Mouse (Mus musculus) E14TG2a.4 (cell line): Measurements from ENCODE around the gene Cracr2a.
"Not testable (repeated sequence)": the region's sequence is repeated elsewhere in the genome, so short reads cannot be mapped to it uniquely, and the experiment has no call there.

Experiments used
- H3K27me3 ChIP-seq: 2 replicates; pipeline ENCODE4 v1.6.1; 2014; ENCODE audit warnings: low read length, control low read depth; ENCODE audit not compliant: insufficient read depth
- H3K36me3 ChIP-seq: 2 replicates; pipeline ENCODE4 v1.6.1; 2014; ENCODE audit warnings: low read length, control low read depth; ENCODE audit not compliant: insufficient read depth
- H3K4me1 ChIP-seq: replicated peaks from 2 replicates; pipeline ENCODE4 v1.6.1; 2014; ENCODE audit warnings: low read depth, low read length, control low read depth
- H3K4me3 ChIP-seq: replicated peaks from 2 replicates; pipeline ENCODE4 v1.5.1; 2014; ENCODE audit warnings: mild to moderate bottlenecking, low read length
- H3K9me3 ChIP-seq: 2 replicates; pipeline ENCODE4 v1.6.1; 2014; ENCODE audit warnings: low read length, control low read depth
- CTCF ChIP-seq: conservative IDR thresholded peaks from 2 replicates; pipeline ENCODE4 v1.5.1; 2014; ENCODE audit warnings: low read length
- NANOG ChIP-seq: IDR thresholded peaks from 2 replicates; pipeline ENCODE4 v1.6.1; 2014; ENCODE audit warnings: borderline replicate concordance, low read length, mixed read lengths
- POU5F1 ChIP-seq: IDR thresholded peaks from 2 replicates; pipeline ENCODE4 v1.6.1; 2014; ENCODE audit warnings: low read length, borderline replicate concordance

Gene Cracr2a

GRCm38 (mm10) chr6:127561231-127562020 is at the start of gene Cracr2a:
TSS of gene Cracr2a (plus strand) at chr6:127561338.
- Histone ChIP-seq H3K27me3 (peaks cover 43% of the 10 kb centered on the region), H3K4me1 (peaks cover 10% of the 10 kb centered on the region), H3K36me3 (no peaks in the 10 kb centered on the region), H3K9me3 (0 out of 2 replicates have a peak, but pooled peaks cover 5% of the 10 kb centered on the region), H3K4me3 (peak within 1 kb of the TSS; percentile 78)
- peak; percentile 40 for TF ChIP-seq CTCF
- TF ChIP-seq NANOG: no peak

GRCm38 (mm10) chr6:127513776-127514175 is 47.4 kb upstream of the Cracr2a start:
- not testable (repeated sequence) for H3K36me3 ChIP-seq, H3K27me3 ChIP-seq, H3K4me3 ChIP-seq, H3K4me1 ChIP-seq
- peaks cover 17% of the 10 kb centered on the region for H3K9me3 ChIP-seq

GRCm38 (mm10) chr6:127521176-127521575 is 40.0 kb upstream of the Cracr2a start:
- 0 out of 2 replicates have a peak, but pooled peaks cover 9% of the 10 kb centered on the region for H3K27me3 ChIP-seq
- H3K4me1 ChIP-seq: no peaks in the 10 kb centered on the region
- H3K4me3 ChIP-seq: no peak overlapping the region
- peaks cover 5% of the 10 kb centered on the region for H3K36me3 ChIP-seq
- TF ChIP-seq NANOG: no peak
- TF ChIP-seq CTCF: no peak
- no peak for TF ChIP-seq POU5F1
- peaks cover 13% of the 10 kb centered on the region for H3K9me3 ChIP-seq

DNA sequence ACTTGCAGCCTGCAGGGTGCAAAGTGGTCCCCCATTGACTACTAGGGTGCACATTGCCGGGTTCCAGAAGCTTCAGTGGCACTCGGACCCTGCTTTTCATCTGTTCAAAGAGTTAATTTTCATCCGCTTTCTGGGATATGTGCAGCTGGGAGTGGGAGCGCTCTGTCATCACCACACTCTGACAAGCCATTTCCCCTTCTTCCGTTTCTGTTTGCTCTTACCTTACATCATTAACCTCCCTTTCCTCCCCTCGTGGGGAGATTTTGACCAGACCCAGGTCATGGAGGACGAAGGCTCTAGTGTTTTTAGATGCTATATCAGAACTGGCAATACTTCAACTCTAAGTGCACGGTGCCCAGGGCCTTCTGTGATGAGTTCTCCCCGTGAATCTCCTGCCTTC is 38.8 kb upstream of the Cracr2a start:
- Histone ChIP-seq H3K4me1 (no peaks in the 10 kb centered on the region), H3K27me3 (0 out of 2 replicates have a peak, but pooled peaks cover 12% of the 10 kb centered on the region), H3K4me3 (no peak overlapping the region), H3K9me3 (peaks cover 13% of the 10 kb centered on the region), H3K36me3 (peaks cover 5% of the 10 kb centered on the region)
- no peak for TF ChIP-seq NANOG
- TF ChIP-seq CTCF: no peak
- TF ChIP-seq POU5F1: no peak

- H3K27me3 ChIP-seq: peaks cover 15% of the 10 kb centered on the region; the same call in 1 of the 2 replicates
- H3K36me3 ChIP-seq: peaks cover 5% of the 10 kb centered on the region
- H3K4me1 ChIP-seq: peaks cover 1% of the 10 kb centered on the region; the same call in 1 of the 2 replicates
- TF ChIP-seq POU5F1 (no peak), NANOG (no peak), CTCF (peak; percentile 70)
- H3K4me3 ChIP-seq: no peak overlapping the region
- peaks cover 13% of the 10 kb centered on the region for H3K9me3 ChIP-seq
Measured at GRCm38 (mm10) chr6:127524442-127524841, 36.7 kb upstream of the Cracr2a start.

DNA sequence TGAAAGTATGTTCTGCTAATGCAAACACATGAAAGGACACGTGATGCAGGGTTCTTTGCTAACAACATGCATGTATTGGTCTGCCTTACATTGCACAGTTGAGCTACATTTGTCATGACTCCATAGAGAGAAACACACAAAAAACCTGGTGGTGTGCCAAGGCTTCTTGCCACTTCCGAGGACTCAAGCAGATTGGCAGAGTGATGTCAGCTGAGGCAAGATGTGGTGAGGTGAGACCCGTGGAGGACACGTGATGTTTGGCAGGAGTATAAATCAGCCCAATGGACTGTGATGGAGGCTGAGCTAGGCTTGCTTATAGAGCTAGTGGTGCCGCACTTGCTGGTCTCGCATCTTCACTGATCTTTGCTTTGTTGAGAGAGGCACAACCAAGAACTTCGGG is 32.5 kb upstream of the Cracr2a start:
- no peaks in the 10 kb centered on the region for H3K36me3 ChIP-seq
- peaks cover 17% of the 10 kb centered on the region; the same call in 1 of the 2 replicates for H3K27me3 ChIP-seq
- H3K4me1 ChIP-seq: peaks cover 3% of the 10 kb centered on the region; the same call in 1 of the 2 replicates
- no peaks in the 10 kb centered on the region for H3K9me3 ChIP-seq
- TF ChIP-seq NANOG: no peak
- TF ChIP-seq POU5F1: no peak
- TF ChIP-seq CTCF: no peak
- no peak overlapping the region for H3K4me3 ChIP-seq

DNA sequence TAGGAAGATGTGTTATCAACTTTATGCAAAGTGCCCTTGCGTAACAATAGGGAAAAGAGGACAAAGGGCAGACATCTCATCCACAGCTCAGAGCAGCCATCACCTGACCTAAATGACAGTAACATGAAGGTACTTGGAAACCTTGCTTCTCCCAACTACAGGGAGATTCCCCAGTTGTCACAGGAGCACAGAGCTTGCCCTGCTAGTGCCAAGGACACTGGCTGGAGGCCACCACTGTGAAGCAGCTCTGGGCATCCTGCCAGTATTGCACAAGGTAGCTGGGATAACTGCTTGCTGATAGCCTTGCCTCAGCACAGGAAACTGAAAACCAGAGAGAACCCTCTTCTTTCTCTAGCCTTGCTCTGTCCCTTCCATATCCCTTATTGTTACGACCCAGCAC is 31.7 kb upstream of the Cracr2a start:
- no peaks in the 10 kb centered on the region for H3K9me3 ChIP-seq
- peaks cover 3% of the 10 kb centered on the region; the same call in 1 of the 2 replicates for H3K4me1 ChIP-seq
- H3K36me3 ChIP-seq: no peaks in the 10 kb centered on the region
- H3K27me3 ChIP-seq: peaks cover 17% of the 10 kb centered on the region; the same call in 1 of the 2 replicates
- no peak for TF ChIP-seq NANOG
- TF ChIP-seq POU5F1: no peak
- no peak for TF ChIP-seq CTCF
- H3K4me3 ChIP-seq: no peak overlapping the region

DNA sequence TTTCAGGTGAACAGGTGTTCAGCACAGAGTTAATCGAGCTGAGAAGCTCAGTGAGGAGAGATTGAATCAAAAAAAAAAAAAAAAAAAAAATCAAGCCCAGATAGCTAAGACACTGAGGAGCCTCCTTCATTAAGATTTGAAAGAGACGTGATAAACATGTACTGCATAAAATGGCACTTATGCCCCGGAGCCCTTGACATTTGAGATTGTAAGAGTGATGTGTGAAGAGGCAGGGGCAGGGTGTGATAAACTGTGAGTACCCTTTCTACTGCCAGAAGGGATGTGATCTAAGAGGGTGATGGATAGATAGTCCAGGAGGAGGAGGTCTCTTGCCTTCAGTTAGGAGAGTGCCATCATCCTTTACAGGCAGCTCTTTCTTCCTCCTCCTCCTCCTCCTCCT is 30.9 kb upstream of the Cracr2a start:
- Histone ChIP-seq H3K4me3 (no peak overlapping the region), H3K4me1 (peaks cover 3% of the 10 kb centered on the region; the same call in 1 of the 2 replicates), H3K36me3 (no peaks in the 10 kb centered on the region), H3K9me3 (no peaks in the 10 kb centered on the region), H3K27me3 (peaks cover 16% of the 10 kb centered on the region; the same call in 1 of the 2 replicates)
- no peak for TF ChIP-seq POU5F1
